Mouse (Mus musculus) kidney, adult 2 months (tissue): ENCODE measurements around the gene Dars.

Experiments used
- CTCF ChIP-seq: fragments of 200-500 bp; conservative IDR thresholded peaks from 2 replicates; pipeline ENCODE4 v1.5.1; 2011; ENCODE audit warnings: low read depth, mild to moderate bottlenecking, control low read depth, low read length, moderate library complexity, mixed read lengths; ENCODE audit not compliant: insufficient read depth, insufficient read length
- POLR2A ChIP-seq: fragments of 200-500 bp; IDR thresholded peaks from one replicate; pipeline ENCODE4 v1.6.1; 2011; ENCODE audit warnings: low read depth, low read length, control low read depth

DNA sequence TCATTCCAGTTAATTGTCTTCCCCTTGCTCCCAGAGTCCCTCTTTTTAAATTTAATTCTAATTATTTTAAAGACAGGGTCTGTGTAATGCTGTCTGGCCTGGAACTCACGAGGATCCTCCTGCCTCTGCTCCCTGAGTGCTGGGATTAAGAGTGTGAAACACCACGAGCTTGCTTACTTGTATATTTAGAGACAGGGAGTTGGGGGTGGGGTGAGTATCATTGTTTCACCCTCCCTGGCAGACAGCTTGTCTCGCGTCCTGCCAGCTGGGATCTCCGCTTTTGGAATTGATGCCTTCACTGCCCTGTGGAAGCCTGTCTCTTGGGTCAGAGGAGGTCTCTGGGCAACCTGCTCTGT is 343 bp upstream of the Dars start:
- TF ChIP-seq CTCF (no peak), POLR2A (no peak)
